Mouse (Mus musculus) kidney, embryonic 15.5 days (tissue): Measurements from ENCODE around the gene Ntm. TPM values are rescaled to one million over a fixed set of nuclear protein-coding genes. Genes with fewer than 3 reads are reported as not detected.

Source experiments
- ATAC-seq: fragments of 200-750 bp; cut with Nextera tagmentation; replicated peaks from 2 replicates; pipeline ENCODE4 v1.8.0; 2017; ENCODE audit warnings: moderate TSS enrichment; ENCODE audit not compliant: low FRiP score
- H3K27ac ChIP-seq: fragments of 300-500 bp; sonication (generic); 2 replicates; pipeline ENCODE4 v1.5.1; 2015; ENCODE audit warnings: mild to moderate bottlenecking, inconsistent platforms
- H3K27me3 ChIP-seq: fragments of 300-500 bp; sonication (generic); 2 replicates; pipeline ENCODE4 v1.6.1; 2015; ENCODE audit warnings: inconsistent platforms
- H3K36me3 ChIP-seq: fragments of 300-500 bp; sonication (generic); 2 replicates; pipeline ENCODE4 v1.6.1; 2015; ENCODE audit warnings: inconsistent platforms
- H3K4me1 ChIP-seq: fragments of 300-500 bp; sonication (generic); 2 replicates; pipeline ENCODE4 v1.6.1; 2015; ENCODE audit warnings: inconsistent platforms
- H3K4me2 ChIP-seq: fragments of 300-500 bp; sonication (generic); 2 replicates; pipeline ENCODE4 v1.6.1; 2015; ENCODE audit warnings: moderate library complexity, mild to moderate bottlenecking, inconsistent platforms
- H3K4me3 ChIP-seq: fragments of 300-500 bp; sonication (generic); replicated peaks from 2 replicates; pipeline ENCODE4 v1.5.1; 2015; ENCODE audit warnings: mild to moderate bottlenecking, inconsistent platforms
- H3K9ac ChIP-seq: fragments of 300-500 bp; sonication (generic); 2 replicates; pipeline ENCODE4 v1.6.1; 2015; ENCODE audit warnings: mild to moderate bottlenecking, inconsistent platforms
- H3K9me3 ChIP-seq: fragments of 300-500 bp; sonication (generic); replicated peaks from 2 replicates; pipeline ENCODE4 v1.6.1; 2016; ENCODE audit warnings: inconsistent platforms
- WGBS: fragments of 180-500 bp; shearing (Covaris S2); methylation state at CpG from one replicate; pipeline ENCODE4 v1.1.7; 2015; ENCODE audit warnings: mixed read lengths; 5-methylcytosine and 5-hydroxymethylcytosine counted together
- polyA plus RNA-seq: library from polyadenylated mRNA; unstranded; fragments of >200 nt; fragmentation: Nextera tagmentation; extraction: Ambion mirVana; gene quantifications from 2 replicates; pipeline ENCODE4 v1.2.1, GENCODE M21; 2015

Ntm gene
- polyA plus RNA-seq, 1 experiment from 2014 or later: 45.5 TPM

DNA sequence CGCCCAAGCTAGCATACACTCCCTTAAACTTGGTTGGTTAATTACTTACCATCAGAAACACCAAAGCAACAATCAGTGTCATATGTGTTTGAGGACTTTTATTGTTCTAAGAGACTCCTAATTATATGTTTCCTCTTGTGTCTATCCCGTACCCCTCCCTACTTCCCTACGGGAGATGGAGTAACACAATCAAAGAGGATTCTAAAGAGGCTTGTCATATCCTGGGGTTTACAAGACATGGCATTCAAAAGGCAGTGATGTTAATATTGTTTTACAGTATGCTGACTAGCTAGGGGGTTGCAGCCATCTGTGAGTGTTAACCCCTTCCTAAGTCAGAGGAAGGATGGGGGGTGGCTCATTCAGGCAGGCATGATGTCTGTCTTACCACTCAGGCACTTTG is 715.1 kb downstream of the Ntm start:
- H3K27me3 ChIP-seq: no peaks in the 10 kb centered on the region
- H3K4me3 ChIP-seq: no peak overlapping the region
- H3K4me2 ChIP-seq: no peak overlapping the region
- no peak overlapping the region for H3K9ac ChIP-seq
- 66% methylated on average over 3 of the region's 3 CpGs for WGBS
- no peak for ATAC-seq
- H3K27ac ChIP-seq: no peak overlapping the region
- no peaks in the 10 kb centered on the region for H3K36me3 ChIP-seq
- H3K4me1 ChIP-seq: no peaks in the 10 kb centered on the region
- no peaks in the 10 kb centered on the region for H3K9me3 ChIP-seq

DNA sequence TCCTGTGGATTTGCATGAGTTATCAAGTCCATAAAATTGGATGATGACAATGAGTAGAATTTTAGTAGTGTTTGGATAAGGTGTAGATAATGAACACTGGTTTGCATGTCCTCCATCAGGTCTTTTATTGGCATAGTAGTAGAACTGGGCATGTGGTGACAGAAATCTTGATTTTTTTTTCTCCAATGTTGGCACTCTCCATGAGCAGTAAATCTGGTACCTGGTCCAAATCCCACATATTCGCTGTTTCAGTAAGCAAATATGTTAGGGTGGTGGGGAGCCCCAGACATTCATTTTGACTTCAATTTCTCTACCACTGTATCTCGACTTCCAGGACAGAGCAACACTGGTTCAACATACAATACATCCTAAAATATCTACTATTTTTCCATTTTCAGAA is 718.9 kb downstream of the Ntm start:
- Histone ChIP-seq H3K9me3 (no peaks in the 10 kb centered on the region), H3K27ac (no peak overlapping the region), H3K4me3 (no peak overlapping the region), H3K9ac (no peak overlapping the region), H3K4me1 (no peaks in the 10 kb centered on the region), H3K36me3 (no peaks in the 10 kb centered on the region), H3K27me3 (no peaks in the 10 kb centered on the region), H3K4me2 (no peak overlapping the region)
- ATAC-seq: no peak
- 82% methylated on average over 2 of the region's 2 CpGs for WGBS

DNA sequence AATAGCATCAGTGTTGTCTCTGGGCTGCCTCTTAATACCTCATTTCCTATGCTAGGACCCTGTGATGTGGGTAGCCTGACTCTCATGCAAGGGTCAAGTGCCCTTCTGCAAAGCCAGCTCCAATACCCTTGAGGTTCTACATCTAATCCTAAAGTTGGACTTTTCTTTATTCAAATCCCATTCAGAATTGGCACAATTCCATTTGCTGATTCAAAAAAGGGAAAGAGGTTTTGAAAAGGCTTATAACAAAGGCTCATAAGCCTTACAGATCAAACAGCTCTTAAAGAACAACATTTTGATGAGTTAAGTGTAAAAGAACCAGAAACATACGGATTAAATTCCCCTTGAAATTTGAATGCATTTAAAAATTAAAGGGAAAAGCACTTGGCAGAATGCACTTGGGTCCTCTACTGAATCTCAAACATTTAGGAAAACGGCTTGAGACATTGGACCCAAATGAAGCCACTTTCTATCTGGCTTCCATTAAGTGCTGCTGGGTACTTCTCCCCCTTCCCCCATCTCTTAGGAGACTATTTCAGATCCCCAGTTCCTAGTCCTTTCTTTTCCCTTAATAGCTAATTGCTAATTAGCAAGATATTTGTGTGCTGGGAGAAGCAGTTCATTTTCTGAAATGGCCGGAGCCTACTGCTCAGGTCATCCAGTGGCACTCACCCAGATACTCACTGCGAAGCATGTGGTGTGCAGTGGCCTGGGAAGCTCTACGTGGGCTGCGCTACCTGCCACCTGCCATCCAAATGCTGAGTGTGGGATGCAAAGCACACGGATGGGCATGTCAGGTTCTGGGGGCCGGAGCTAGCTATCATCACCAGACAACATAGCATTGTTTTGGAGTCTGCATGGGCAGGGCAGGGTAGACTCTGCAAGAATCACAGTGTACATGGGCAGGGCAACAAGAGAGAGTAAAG is 720.2 kb downstream of the Ntm start:
- no peak overlapping the region for H3K4me2 ChIP-seq
- ATAC-seq: no peak

DNA sequence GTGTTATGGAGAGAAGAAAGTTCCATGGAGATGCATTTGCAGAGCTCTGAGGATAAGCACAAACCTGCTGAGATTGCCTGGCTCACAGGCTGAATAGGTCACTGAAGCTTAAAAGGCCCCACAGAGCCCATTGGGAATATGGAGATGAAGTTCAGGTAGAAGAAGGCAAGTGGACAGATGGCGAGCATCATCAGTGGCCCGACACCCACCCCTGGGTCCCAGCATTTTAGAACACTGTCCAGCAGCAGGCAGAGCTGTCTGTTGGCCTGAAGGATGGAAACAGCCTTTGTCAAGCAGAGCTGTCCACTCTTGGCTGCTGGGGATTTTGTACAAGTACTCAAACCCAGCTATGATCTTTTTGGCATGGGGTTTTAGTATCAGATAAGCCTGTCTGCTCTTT is 722.1 kb downstream of the Ntm start:
- Histone ChIP-seq H3K27me3 (no peaks in the 10 kb centered on the region), H3K36me3 (no peaks in the 10 kb centered on the region), H3K4me3 (no peak overlapping the region), H3K4me1 (no peaks in the 10 kb centered on the region), H3K27ac (no peak overlapping the region), H3K9ac (no peak overlapping the region), H3K4me2 (no peak overlapping the region), H3K9me3 (no peaks in the 10 kb centered on the region)
- no peak for ATAC-seq
- WGBS: 76% methylated on average over 2 of the region's 2 CpGs

More for the DNA sequence above, 720.2 kb downstream of the Ntm start:
- Histone ChIP-seq H3K9me3 (no peaks in the 10 kb centered on the region), H3K27me3 (no peaks in the 10 kb centered on the region), H3K36me3 (no peaks in the 10 kb centered on the region), H3K4me3 (no peak overlapping the region), H3K27ac (no peak overlapping the region), H3K9ac (no peak overlapping the region), H3K4me1 (no peaks in the 10 kb centered on the region)
- WGBS: 81% methylated on average over 8 of the region's 8 CpGs

DNA sequence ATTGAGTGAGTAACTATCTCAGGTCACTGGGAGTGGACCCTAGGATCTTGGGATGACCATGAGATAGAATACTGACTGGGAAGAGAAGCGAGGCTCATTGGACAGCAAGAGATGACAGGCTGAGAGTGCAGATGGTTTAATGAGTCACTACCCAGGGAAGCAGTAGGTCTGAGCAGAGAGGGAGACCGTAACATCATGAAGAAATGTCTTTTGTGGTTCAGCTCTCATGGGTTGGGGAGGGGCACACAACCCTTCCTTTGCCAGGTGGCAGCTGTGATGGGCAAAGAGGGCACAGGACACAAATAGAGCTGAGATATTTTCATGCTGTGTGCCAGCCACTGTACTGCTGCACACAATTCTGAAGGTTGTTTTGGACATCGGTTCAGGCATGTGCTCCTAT is 724.0 kb downstream of the Ntm start:
- Histone ChIP-seq H3K4me2 (no peak overlapping the region), H3K27ac (no peak overlapping the region), H3K4me1 (no peaks in the 10 kb centered on the region), H3K9ac (no peak overlapping the region), H3K9me3 (no peaks in the 10 kb centered on the region), H3K27me3 (no peaks in the 10 kb centered on the region), H3K4me3 (no peak overlapping the region), H3K36me3 (no peaks in the 10 kb centered on the region)
- WGBS: 84% methylated on average over 3 of the region's 3 CpGs
- no peak for ATAC-seq

DNA sequence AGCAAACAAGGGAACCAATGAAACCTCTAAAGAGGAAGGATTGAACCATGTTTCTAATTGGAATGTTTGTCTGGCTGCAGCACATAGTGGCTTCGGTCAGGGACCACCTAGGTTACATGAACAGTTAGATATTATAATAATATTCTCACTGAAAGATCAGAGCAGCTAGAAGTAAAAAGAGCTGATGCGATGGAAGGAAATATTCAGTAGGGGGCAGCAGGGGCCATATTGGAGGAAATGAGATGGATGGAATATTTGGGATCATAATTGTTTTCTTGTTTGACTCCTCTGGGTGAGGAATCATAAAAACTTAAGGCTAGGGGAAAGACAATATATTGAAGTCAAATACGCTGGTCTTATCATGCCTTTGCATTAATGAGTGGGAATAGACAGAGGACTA is 726.2 kb downstream of the Ntm start:
- no peak overlapping the region for H3K9ac ChIP-seq
- H3K4me3 ChIP-seq: no peak overlapping the region
- H3K27me3 ChIP-seq: no peaks in the 10 kb centered on the region
- H3K27ac ChIP-seq: no peak overlapping the region
- no peaks in the 10 kb centered on the region for H3K4me1 ChIP-seq
- no peak for ATAC-seq
- H3K36me3 ChIP-seq: no peaks in the 10 kb centered on the region
- no peak overlapping the region for H3K4me2 ChIP-seq
- H3K9me3 ChIP-seq: no peaks in the 10 kb centered on the region
- 89% methylated on average over 3 of the region's 3 CpGs for WGBS

DNA sequence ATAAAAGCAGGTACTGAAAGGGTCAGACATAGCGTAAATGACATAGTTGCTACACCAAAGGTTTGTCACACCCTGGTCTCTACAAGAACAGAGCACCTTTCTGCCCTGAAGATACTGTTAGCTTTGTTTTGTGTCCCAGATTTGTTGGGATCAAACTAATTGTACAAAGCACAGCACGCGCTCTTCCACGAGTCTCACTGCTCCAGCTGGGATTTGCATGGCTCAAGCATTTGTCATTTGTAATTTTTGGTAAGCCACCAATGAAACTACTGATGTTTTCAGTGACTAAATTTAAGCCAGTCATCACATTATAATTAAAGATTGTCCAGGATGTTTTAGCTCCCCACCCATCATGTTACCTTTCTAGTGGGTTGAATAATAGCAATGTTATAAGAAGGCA is 735.2 kb downstream of the Ntm start:
- WGBS: 87% methylated on average over 4 of the region's 4 CpGs
- H3K27ac ChIP-seq: no peak overlapping the region
- H3K27me3 ChIP-seq: no peaks in the 10 kb centered on the region
- no peak overlapping the region for H3K9ac ChIP-seq
- no peaks in the 10 kb centered on the region for H3K9me3 ChIP-seq
- no peak for ATAC-seq
- no peak overlapping the region for H3K4me2 ChIP-seq
- no peaks in the 10 kb centered on the region for H3K36me3 ChIP-seq
- no peak overlapping the region for H3K4me3 ChIP-seq
- H3K4me1 ChIP-seq: no peaks in the 10 kb centered on the region

DNA sequence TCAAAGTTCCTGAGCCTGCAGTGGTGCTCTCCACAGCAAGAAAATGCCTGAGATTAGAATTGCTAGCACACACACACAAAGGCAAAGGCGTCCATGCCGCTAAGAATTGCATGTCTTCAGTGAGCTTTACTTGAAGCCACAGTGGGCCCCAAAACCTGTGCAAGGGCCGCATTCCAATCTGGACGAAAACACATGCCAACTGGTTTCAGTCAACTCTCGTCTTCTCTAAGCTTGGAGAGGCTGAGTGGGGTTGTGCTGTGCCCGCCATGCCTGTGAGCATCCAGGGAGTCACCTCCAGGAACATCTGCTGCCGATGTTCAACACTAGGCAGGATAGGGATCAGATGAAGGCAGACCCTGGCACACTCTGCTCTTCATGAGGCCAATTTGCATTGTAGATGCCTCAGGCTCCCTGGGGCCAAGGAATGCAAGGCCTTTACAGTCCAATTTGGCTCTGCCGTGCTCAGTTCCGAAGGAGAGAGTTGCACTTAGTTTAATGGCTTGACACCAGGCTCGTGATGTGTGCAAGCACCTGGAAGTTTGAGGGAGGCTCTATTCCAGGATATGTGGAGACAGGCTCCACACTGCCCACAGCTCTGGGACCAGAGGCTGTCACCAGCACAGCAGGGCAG is 739.9 kb downstream of the Ntm start:
- 0 out of 2 replicates have a peak, but pooled peaks cover 4% of the 10 kb centered on the region for H3K4me1 ChIP-seq
- no peak overlapping the region for H3K4me3 ChIP-seq
- no peak overlapping the region for H3K4me2 ChIP-seq
- no peaks in the 10 kb centered on the region for H3K9me3 ChIP-seq
- no peaks in the 10 kb centered on the region for H3K36me3 ChIP-seq
- no peaks in the 10 kb centered on the region for H3K27me3 ChIP-seq
- ATAC-seq: no peak
- WGBS: 57% methylated on average over 10 of the region's 10 CpGs
- no peak overlapping the region for H3K9ac ChIP-seq
- H3K27ac ChIP-seq: no peak overlapping the region

DNA sequence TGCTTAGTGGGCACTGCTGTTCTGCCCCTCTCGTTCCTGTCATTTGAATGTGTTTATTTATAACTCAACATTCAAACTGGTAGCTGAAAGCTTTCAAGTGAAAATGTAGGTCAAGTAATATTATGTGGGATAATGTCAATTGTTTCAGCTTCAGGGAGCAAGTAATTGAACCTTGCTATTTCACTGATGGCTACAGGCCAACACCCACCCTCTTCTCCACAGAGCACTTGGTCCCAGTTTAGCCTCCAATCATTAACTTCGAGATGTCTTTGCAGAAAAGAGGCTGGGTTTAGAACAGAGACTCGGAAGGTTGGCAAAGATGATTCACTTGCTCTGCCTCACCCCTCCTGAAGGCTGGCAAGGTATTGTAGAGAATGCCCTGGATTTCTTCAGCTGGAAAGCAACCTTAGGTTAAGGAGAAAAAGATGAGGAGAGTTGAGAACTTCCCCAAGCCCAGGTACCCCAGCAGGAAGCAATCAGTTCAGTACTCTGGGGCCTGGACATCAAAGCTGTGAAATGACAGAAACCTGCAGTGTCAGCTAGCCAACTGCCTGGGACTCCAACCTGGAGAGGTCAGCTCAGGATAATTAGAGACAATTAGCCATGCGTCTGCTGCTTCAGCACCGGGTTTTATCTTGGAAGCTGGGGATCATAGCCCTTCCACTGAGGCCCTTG is 741.9 kb downstream of the Ntm start:
- 24% methylated on average over 5 of the region's 5 CpGs for WGBS
- H3K4me1 ChIP-seq: 0 out of 2 replicates have a peak, but pooled peaks cover 4% of the 10 kb centered on the region
- ATAC-seq: no peak; the same call in 1 of the 2 replicates

DNA sequence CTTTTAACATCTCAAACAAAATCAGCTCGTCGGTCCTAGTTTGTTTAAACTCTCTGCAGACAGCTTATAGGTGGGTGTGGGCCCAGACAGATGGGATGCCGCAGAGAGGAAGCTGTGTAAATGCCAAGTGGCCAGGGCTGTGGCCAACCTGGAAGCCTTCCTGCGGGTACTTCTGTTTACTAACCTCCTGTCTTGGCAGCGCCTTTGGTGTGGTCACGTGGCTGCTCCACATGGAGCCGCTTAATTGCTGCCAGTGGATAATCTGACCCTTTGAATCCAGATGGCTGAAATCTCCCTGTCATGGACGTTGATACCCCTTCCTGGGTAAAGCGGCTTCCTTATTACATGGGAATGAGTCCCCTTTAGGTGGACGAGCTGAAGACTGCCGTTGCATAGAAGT is 742.4 kb downstream of the Ntm start:
- no peak for ATAC-seq
- H3K4me3 ChIP-seq: no peak overlapping the region
- H3K4me2 ChIP-seq: no peak overlapping the region
- no peaks in the 10 kb centered on the region for H3K27me3 ChIP-seq
- H3K36me3 ChIP-seq: no peaks in the 10 kb centered on the region
- no peak overlapping the region for H3K9ac ChIP-seq
- H3K9me3 ChIP-seq: no peaks in the 10 kb centered on the region
- H3K4me1 ChIP-seq: 0 out of 2 replicates have a peak, but pooled peaks cover 4% of the 10 kb centered on the region
- no peak overlapping the region for H3K27ac ChIP-seq
- 25% methylated on average over 11 of the region's 11 CpGs for WGBS

More for the DNA sequence above, 741.9 kb downstream of the Ntm start:
- Histone ChIP-seq H3K27me3 (no peaks in the 10 kb centered on the region), H3K36me3 (no peaks in the 10 kb centered on the region), H3K27ac (no peak overlapping the region), H3K4me3 (no peak overlapping the region), H3K9me3 (no peaks in the 10 kb centered on the region), H3K9ac (no peak overlapping the region), H3K4me2 (no peak overlapping the region)

DNA sequence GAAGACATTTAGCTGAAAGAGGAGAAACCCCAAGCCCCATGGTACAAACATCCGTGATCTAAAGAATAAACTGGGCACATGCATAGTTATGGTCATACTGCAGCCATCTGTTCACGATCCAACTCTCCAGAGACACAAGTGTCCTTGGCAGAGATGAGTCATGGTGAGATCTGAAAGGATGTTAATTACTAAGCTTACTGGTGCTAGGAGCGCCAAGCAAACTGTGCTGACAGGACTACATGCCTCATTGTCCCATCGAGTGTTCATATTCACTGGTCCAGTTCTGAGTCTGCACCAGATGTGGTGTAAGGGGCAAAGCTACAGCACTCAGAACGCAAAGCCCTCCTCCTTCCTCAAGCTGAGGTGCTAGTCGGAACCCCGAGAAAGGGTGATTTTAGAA is 745.0 kb downstream of the Ntm start:
- no peaks in the 10 kb centered on the region for H3K9me3 ChIP-seq
- H3K27me3 ChIP-seq: no peaks in the 10 kb centered on the region
- no peak overlapping the region for H3K4me3 ChIP-seq
- 91% methylated on average over 7 of the region's 7 CpGs for WGBS
- no peaks in the 10 kb centered on the region for H3K36me3 ChIP-seq
- H3K27ac ChIP-seq: no peak overlapping the region
- H3K4me2 ChIP-seq: no peak overlapping the region
- no peak for ATAC-seq
- H3K9ac ChIP-seq: no peak overlapping the region
- 0 out of 2 replicates have a peak, but pooled peaks cover 4% of the 10 kb centered on the region for H3K4me1 ChIP-seq

DNA sequence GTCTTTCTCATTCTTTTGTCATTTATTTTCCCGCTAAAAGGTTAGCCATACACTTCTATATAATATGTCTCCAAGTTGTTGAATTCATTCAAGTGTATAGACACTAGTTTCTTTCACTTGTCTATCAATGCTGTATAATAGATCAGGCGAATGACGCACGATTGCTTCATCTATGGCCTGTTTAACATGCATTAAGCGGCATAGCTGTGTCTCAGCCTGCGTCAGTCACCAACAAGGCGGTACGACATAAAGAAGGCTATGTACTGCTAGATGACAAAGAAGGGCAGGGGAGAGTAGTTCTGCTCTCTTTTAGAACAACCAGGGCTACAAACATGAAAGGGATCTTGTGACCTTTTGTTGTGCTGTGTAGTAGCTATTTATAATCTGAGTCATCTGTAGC is 746.4 kb downstream of the Ntm start:
- H3K27ac ChIP-seq: no peak overlapping the region
- H3K27me3 ChIP-seq: no peaks in the 10 kb centered on the region
- no peak for ATAC-seq
- no peak overlapping the region for H3K4me3 ChIP-seq
- no peak overlapping the region for H3K9ac ChIP-seq
- no peak overlapping the region for H3K4me2 ChIP-seq
- WGBS: 88% methylated on average over 8 of the region's 8 CpGs
- no peaks in the 10 kb centered on the region for H3K9me3 ChIP-seq
- H3K4me1 ChIP-seq: 0 out of 2 replicates have a peak, but pooled peaks cover 4% of the 10 kb centered on the region
- no peaks in the 10 kb centered on the region for H3K36me3 ChIP-seq
